ENCODE assay signal across 8 mouse cellular contexts in genomic region chr1:172500451-172501370, GRCm38 (mm10). TPM values are rescaled to one million over a fixed set of nuclear protein-coding genes. Genes with fewer than 3 reads are reported as not detected.
A peak's percentile ranks its signal among the peaks of the same experiment; 100 is the strongest.
DNase-seq lines count a peak whose midpoint lies in the region; ATAC-seq and TF ChIP-seq lines count a peak whose summit lies in the region.

No protein-coding gene starts in this region.

- 3% methylated on average over 56 of the region's 56 CpGs for WGBS in hindbrain, embryonic 16.5 days
- WGBS in liver, embryonic 13.5 days (ENCODE audit: insufficient replicate concordance), result under 1% methylated on average over 55 of the region's 56 CpGs

- peak overlapping the region; percentile 83 for H3K9ac ChIP-seq in CH12.LX (ENCODE audit: insufficient read depth, low read depth)
- peak overlapping the region; percentile 63 for H3K9ac ChIP-seq in hindbrain, embryonic 16.5 days (ENCODE audit: low read depth, low read length)
- peak overlapping the region; percentile 72 for H3K9ac ChIP-seq in liver, embryonic 13.5 days

- peak overlapping the region; percentile 92 for H3K4me2 ChIP-seq in CH12.LX (ENCODE audit: insufficient read depth, low read depth, poor library complexity, severe bottlenecking)
- peak overlapping the region; percentile 61 for H3K4me2 ChIP-seq in hindbrain, embryonic 16.5 days (ENCODE audit: low read length)
- peak overlapping the region; percentile 71 for H3K4me2 ChIP-seq in liver, embryonic 13.5 days

- in situ Hi-C loops in CH12.LX (cut with MboI; ENCODE audit: low pct_ligation_motif_present, low pct_unique_long_range_greater_than_20kb, low sequenced_read_pairs), result no loop called here

- dilution Hi-C loops in CH12.LX (cut with MboI; ENCODE audit: extremely low pct_ligation_motif_present, extremely low pct_unique_long_range_greater_than_20kb, low sequenced_read_pairs), result no loop called here

- no peak for TF ChIP-seq POLR2A in CH12.LX (IDR thresholded peaks at IDR 0.05; ENCODE audit: low read depth, low read length)

- peaks cover 47% of the 10 kb centered on the region for H3K79me2 ChIP-seq in CH12.LX (replicated peaks; ENCODE audit: control insufficient read depth, extremely low read depth, insufficient read depth, poor library complexity, severe bottlenecking)

- ATAC-seq in hindbrain, embryonic 16.5 days, result peak; percentile 4
- ATAC-seq in liver, embryonic 13.5 days (ENCODE audit: low read depth), result peak; percentile 50
- ATAC-seq in erythroid progenitor cell, adult 5-6 weeks (replicated peaks; ENCODE audit: low FRiP score, poor library complexity, severe bottlenecking), result no peak

- no peaks in the 10 kb centered on the region for H3K9me3 ChIP-seq in CH12.LX (replicated peaks; ENCODE audit: low read length)
- no peaks in the 10 kb centered on the region for H3K9me3 ChIP-seq in hindbrain, embryonic 16.5 days (ENCODE audit: control insufficient read depth, low read length)
- no peaks in the 10 kb centered on the region for H3K9me3 ChIP-seq in liver, embryonic 13.5 days (replicated peaks)

- TF ChIP-seq EP300 in CH12.LX (IDR thresholded peaks at IDR 0.05; ENCODE audit: low read length), result no peak

- TF ChIP-seq RAD21 in CH12.LX (IDR thresholded peaks at IDR 0.05; ENCODE audit: low read depth, low read length), result no peak

- peak; percentile 73 for DNase-seq in CH12.LX (ENCODE audit: extremely low read depth)
- DNase-seq in adrenal gland, adult 8-10 months, result peak; percentile 52
- peak; percentile 40 for DNase-seq in gastrocnemius, adult 8-10 months (ENCODE audit: low spot score in 2 of 2)
- DNase-seq in liver, embryonic 13.5 days, result no peak
- peak; percentile 58 for DNase-seq in naive thymus-derived CD4-positive, alpha-beta T cell, adult 2 months (ENCODE audit: low read depth)
- no peak for DNase-seq in left cerebral cortex, postnatal 25 days (ENCODE audit: low spot score in 2 of 2)

- peaks cover 16 to 65% of the 10 kb centered on the region in 2 experiments for H3K36me3 ChIP-seq in CH12.LX (replicated peaks in 1 of 2; ENCODE audit: control insufficient read depth in 1 of 2, insufficient read depth in 1 of 2, low read length in 1 of 2)
- peaks cover 11% of the 10 kb centered on the region for H3K36me3 ChIP-seq in hindbrain, embryonic 16.5 days (ENCODE audit: control insufficient read depth, insufficient read depth, low read length)
- peaks cover 17% of the 10 kb centered on the region for H3K36me3 ChIP-seq in liver, embryonic 13.5 days

- intact Hi-C loops in left cerebral cortex, postnatal 25 days (cut with DNase I), result no loop called here

- TF ChIP-seq CTCF in CH12.LX (conservative IDR thresholded peaks at IDR 0.05 in 1 of 2, IDR thresholded peaks at IDR 0.05 in 1 of 2; ENCODE audit: low read depth in 2 of 2, low read length in 2 of 2), result no peak

- peaks cover 22 to 45% of the 10 kb centered on the region in 2 experiments for H3K4me1 ChIP-seq in CH12.LX (ENCODE audit: control insufficient read depth in 1 of 2, insufficient read depth in 2 of 2)
- H3K4me1 ChIP-seq in hindbrain, embryonic 16.5 days (ENCODE audit: control insufficient read depth, insufficient read depth, low read depth, low read length), result peaks cover 25% of the 10 kb centered on the region
- H3K4me1 ChIP-seq in liver, embryonic 13.5 days (replicated peaks), result peaks cover 45% of the 10 kb centered on the region

- no peaks in the 10 kb centered on the region for H3K27me3 ChIP-seq in CH12.LX (replicated peaks)
- H3K27me3 ChIP-seq in hindbrain, embryonic 16.5 days (replicated peaks; ENCODE audit: control insufficient read depth, insufficient read depth, low read length), result peaks cover 15% of the 10 kb centered on the region
- peaks cover 19% of the 10 kb centered on the region for H3K27me3 ChIP-seq in liver, embryonic 13.5 days

- peak overlapping the region; percentile 88 to 98 (median 90) for H3K4me3 ChIP-seq in CH12.LX (replicated peaks in 1 of 3; ENCODE audit: low read depth in 2 of 3, low read length in 2 of 3, poor library complexity in 1 of 3)
- H3K4me3 ChIP-seq in hindbrain, embryonic 16.5 days (ENCODE audit: low read length), result peak overlapping the region; percentile 46
- H3K4me3 ChIP-seq in liver, embryonic 13.5 days (replicated peaks), result peak overlapping the region; percentile 68

- peak overlapping the region; percentile 72 for H3K27ac ChIP-seq in CH12.LX (ENCODE audit: insufficient read depth, low read depth)
- peak overlapping the region; percentile 61 for H3K27ac ChIP-seq in hindbrain, embryonic 16.5 days (ENCODE audit: low read depth, low read length)
- H3K27ac ChIP-seq in liver, embryonic 13.5 days, result peak overlapping the region; percentile 78

TF ChIP-seq in CH12.LX, 34 proteins besides CTCF, POLR2A, EP300 and RAD21 (continues in another document):
- TF ChIP-seq NELFE (IDR thresholded peaks at IDR 0.05; ENCODE audit: low read depth, low read length) (peak; percentile 28; the same call in 1 of the 2 replicates), MAZ (IDR thresholded peaks at IDR 0.05; ENCODE audit: low read depth, low read length) (no peak), MXI1 (IDR thresholded peaks at IDR 0.05; ENCODE audit: low read depth, low read length) (peak; percentile 75), BHLHE40 (IDR thresholded peaks at IDR 0.05; ENCODE audit: low read depth, low read length) (peak; percentile 67), PAX5 (IDR thresholded peaks at IDR 0.05; ENCODE audit: low read length) (no peak), TCF12 (IDR thresholded peaks at IDR 0.05; ENCODE audit: low read depth, low read length) (peak; percentile 28; the same call in 1 of the 2 replicates)

RNA-seq across cellular contexts. Expression of gene Tagln2, which starts 0.9 kb away (rescaled TPM):
- total RNA-seq in CH12.LX (2012; rRNA removed), result 179 and 206 TPM in 2 replicates
- 145 and 172 TPM in 2 replicates for total RNA-seq in CH12.LX (2014; rRNA removed)
- polyA plus RNA-seq in CH12.LX (2012; ENCODE audit: insufficient read length, low read depth), result 281 and 337 TPM in 2 replicates
- total RNA-seq in adrenal gland, adult 8-10 months (2022), result 10 to 100 TPM; 68.5 to 90.2 (median 77.9) TPM
- 10 to 100 TPM in 3 of 4 experiments, 1 to 10 TPM in 1; 9.0 to 14.8 (median 10.9) TPM for total RNA-seq in gastrocnemius, adult 8-10 months (2022)
- polyA plus RNA-seq in hindbrain, embryonic 16.5 days (2015; fragmentation: Nextera tagmentation; extraction: Ambion mirVana), result 71.7 and 84.9 TPM in 2 replicates
- polyA plus RNA-seq in liver, embryonic 13.5 days (2015; fragmentation: Nextera tagmentation; extraction: Ambion mirVana), result 127 and 145 TPM in 2 replicates
- 95.6 and 112 TPM in 2 replicates for total RNA-seq in erythroid progenitor cell, adult 5-6 weeks (2015; ENCODE audit: low replicate concordance)
- 21.1 and 56.0 TPM in 2 replicates for total RNA-seq in erythroid progenitor cell, adult 5-6 weeks (2017; ENCODE audit: low replicate concordance)
- 10 to 100 TPM in 1 of 2 experiments, 1 to 10 TPM in 1; 10.0 to 10.8 TPM for total RNA-seq in left cerebral cortex, postnatal 25 days (2021)

RNA-seq across cellular contexts. Expression of gene Igsf9, which starts 19.1 kb away (rescaled TPM):
- total RNA-seq in CH12.LX (2012; rRNA removed) (4.5 and 6.0 TPM in 2 replicates), CH12.LX (2014; rRNA removed) (2.0 and 2.7 TPM in 2 replicates)
- 6.5 and 7.2 TPM in 2 replicates for polyA plus RNA-seq in CH12.LX (2012; ENCODE audit: insufficient read length, low read depth)
- total RNA-seq in adrenal gland, adult 8-10 months (2022), result 1 to 10 TPM; 1.5 to 6.6 (median 3.6) TPM
- under 1 TPM in 1 of 4 experiments, not detected in 3; 0.20 TPM for total RNA-seq in gastrocnemius, adult 8-10 months (2022)
- 32.9 and 42.5 TPM in 2 replicates for polyA plus RNA-seq in hindbrain, embryonic 16.5 days (2015; fragmentation: Nextera tagmentation; extraction: Ambion mirVana)
- 1.6 and 2.5 TPM in 2 replicates for polyA plus RNA-seq in liver, embryonic 13.5 days (2015; fragmentation: Nextera tagmentation; extraction: Ambion mirVana)
- not detected in 2 replicates for total RNA-seq in erythroid progenitor cell, adult 5-6 weeks (2015; ENCODE audit: low replicate concordance)
- 2.4 TPM in 1 of 2 replicates, not detected in the other for total RNA-seq in erythroid progenitor cell, adult 5-6 weeks (2017; ENCODE audit: low replicate concordance)
- 10 to 100 TPM in 1 of 2 experiments, 1 to 10 TPM in 1; 8.7 to 11.1 TPM for total RNA-seq in left cerebral cortex, postnatal 25 days (2021)

RNA-seq across cellular contexts. Expression of gene Cfap45, which starts 19.9 kb away (rescaled TPM):
- total RNA-seq in CH12.LX (2012; rRNA removed) (not detected in 2 replicates), CH12.LX (2014; rRNA removed) (not detected in 2 replicates)
- not detected in 2 replicates for polyA plus RNA-seq in CH12.LX (2012; ENCODE audit: insufficient read length, low read depth)
- under 1 TPM; 0.17 to 0.62 (median 0.36) TPM for total RNA-seq in adrenal gland, adult 8-10 months (2022)
- not detected for total RNA-seq in gastrocnemius, adult 8-10 months (2022)
- polyA plus RNA-seq in hindbrain, embryonic 16.5 days (2015; fragmentation: Nextera tagmentation; extraction: Ambion mirVana), result 4.9 and 5.4 TPM in 2 replicates
- 0.17 and 0.44 TPM in 2 replicates for polyA plus RNA-seq in liver, embryonic 13.5 days (2015; fragmentation: Nextera tagmentation; extraction: Ambion mirVana)
- total RNA-seq in erythroid progenitor cell, adult 5-6 weeks (2015; ENCODE audit: low replicate concordance), result not detected in 2 replicates
- not detected in 2 replicates for total RNA-seq in erythroid progenitor cell, adult 5-6 weeks (2017; ENCODE audit: low replicate concordance)
- 1 to 10 TPM; 3.7 to 4.5 TPM for total RNA-seq in left cerebral cortex, postnatal 25 days (2021)

RNA-seq across cellular contexts. Expression of gene Slamf9, which starts 25.6 kb away (rescaled TPM):
- total RNA-seq in CH12.LX (2012; rRNA removed), result 17.0 and 30.9 TPM in 2 replicates
- total RNA-seq in CH12.LX (2014; rRNA removed), result 30.1 and 32.6 TPM in 2 replicates
- polyA plus RNA-seq in CH12.LX (2012; ENCODE audit: insufficient read length, low read depth), result 28.3 and 30.3 TPM in 2 replicates
- total RNA-seq in adrenal gland, adult 8-10 months (2022), result 10 to 100 TPM in 1 of 4 experiments, 1 to 10 TPM in 3; 5.2 to 11.3 (median 6.2) TPM
- not detected for total RNA-seq in gastrocnemius, adult 8-10 months (2022)
- 0.11 and 0.23 TPM in 2 replicates for polyA plus RNA-seq in hindbrain, embryonic 16.5 days (2015; fragmentation: Nextera tagmentation; extraction: Ambion mirVana)
- 1.5 and 1.9 TPM in 2 replicates for polyA plus RNA-seq in liver, embryonic 13.5 days (2015; fragmentation: Nextera tagmentation; extraction: Ambion mirVana)
- 1.1 TPM in 1 of 2 replicates, not detected in the other for total RNA-seq in erythroid progenitor cell, adult 5-6 weeks (2015; ENCODE audit: low replicate concordance)
- 0.90 and 2.7 TPM in 2 replicates for total RNA-seq in erythroid progenitor cell, adult 5-6 weeks (2017; ENCODE audit: low replicate concordance)
- under 1 TPM; 0.41 to 0.46 TPM for total RNA-seq in left cerebral cortex, postnatal 25 days (2021)

RNA-seq across cellular contexts. Expression of gene Vsig8, which starts 55.0 kb away (rescaled TPM):
- total RNA-seq in CH12.LX (2012; rRNA removed), result 0.13 and 0.17 TPM in 2 replicates
- not detected in 2 replicates for total RNA-seq in CH12.LX (2014; rRNA removed)
- 0.18 and 0.29 TPM in 2 replicates for polyA plus RNA-seq in CH12.LX (2012; ENCODE audit: insufficient read length, low read depth)
- total RNA-seq in adrenal gland, adult 8-10 months (2022), result 1 to 10 TPM in 1 of 4 experiments, under 1 TPM in 2, not detected in 1; 0.38 to 1.1 (median 0.43) TPM
- total RNA-seq in gastrocnemius, adult 8-10 months (2022), result not detected
- 0.84 and 1.2 TPM in 2 replicates for polyA plus RNA-seq in hindbrain, embryonic 16.5 days (2015; fragmentation: Nextera tagmentation; extraction: Ambion mirVana)
- polyA plus RNA-seq in liver, embryonic 13.5 days (2015; fragmentation: Nextera tagmentation; extraction: Ambion mirVana), result not detected in 2 replicates
- total RNA-seq in erythroid progenitor cell, adult 5-6 weeks (2015; ENCODE audit: low replicate concordance), result not detected in 2 replicates
- total RNA-seq in erythroid progenitor cell, adult 5-6 weeks (2017; ENCODE audit: low replicate concordance), result not detected in 2 replicates
- under 1 TPM; 0.32 to 0.37 TPM for total RNA-seq in left cerebral cortex, postnatal 25 days (2021)

Comparison
In these comparisons a context has a peak if more than half of its experiments do, and no peak if none do; other contexts are left out.
1. DNase-seq: peak in CH12.LX (single experiment), adrenal gland, adult 8-10 months (single experiment), gastrocnemius, adult 8-10 months (2 of 2) and naive thymus-derived CD4-positive, alpha-beta T cell, adult 2 months (single experiment); none in liver, embryonic 13.5 days (single experiment) and left cerebral cortex, postnatal 25 days (0 of 2).
2. Peak in every context shown above with its lines, with median percentiles within 50 percentile points of each other: H3K27ac ChIP-seq, H3K4me2 ChIP-seq, H3K4me3 ChIP-seq and H3K9ac ChIP-seq.